Mouse (Mus musculus) NIH3T3 (cell line): ENCODE measurements around the gene Fastkd3.
"Not testable (repeated sequence)": the region's sequence is repeated elsewhere in the genome, so short reads cannot be mapped to it uniquely, and the experiment has no call there.

ENCODE experiments used
- DNase-seq: peaks from one replicate; pipeline ENCODE4 v3.0.0-alpha.2; 2012; ENCODE audit warnings: low read depth

Gene Fastkd3

DNA sequence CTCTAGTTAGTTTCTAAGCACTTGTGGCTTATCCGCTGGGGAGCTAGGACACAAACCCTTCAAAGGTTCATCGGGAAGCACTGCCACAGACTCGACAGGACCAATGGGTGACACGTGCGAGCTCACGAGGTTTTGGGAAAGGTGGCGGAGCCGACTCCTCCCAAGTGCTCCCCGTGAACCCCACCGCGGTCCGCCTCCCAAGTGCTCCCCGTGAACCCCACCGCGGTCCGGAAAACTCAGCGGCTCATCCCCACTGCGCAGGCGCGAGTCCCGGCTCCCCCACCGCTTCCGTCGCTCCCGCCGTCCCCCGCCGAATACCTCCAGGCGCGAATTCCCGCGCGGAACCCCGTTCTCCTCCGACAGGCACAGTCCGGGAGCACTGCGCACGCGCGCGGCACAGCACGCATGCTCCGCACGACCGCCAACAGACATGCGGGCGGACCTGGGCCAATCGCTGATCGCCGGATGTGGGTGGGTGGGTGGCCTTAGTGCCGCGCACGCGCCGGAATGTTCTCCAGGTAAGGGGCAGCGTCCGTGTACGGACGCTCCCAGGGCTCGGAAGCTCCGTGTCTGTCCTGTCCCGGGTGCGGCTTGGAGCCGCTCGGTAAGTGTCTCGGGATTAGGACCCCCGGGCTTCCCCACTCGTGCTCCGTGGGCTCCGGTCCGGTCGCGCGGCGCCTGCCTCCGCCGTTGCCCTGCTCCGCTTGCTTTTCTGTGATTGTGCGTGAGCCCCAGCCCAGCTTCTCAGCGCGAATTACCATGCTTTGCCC lies at the start of gene Fastkd3, which contains the start of gene Mtrr:
Gene Fastkd3, plus strand, starts transcription at position 488 of the 770 bp plus-strand sequence.
Gene Mtrr, minus strand, starts transcription at position 403 of the 770 bp plus-strand sequence.
- peak; percentile 94 for DNase-seq

DNA sequence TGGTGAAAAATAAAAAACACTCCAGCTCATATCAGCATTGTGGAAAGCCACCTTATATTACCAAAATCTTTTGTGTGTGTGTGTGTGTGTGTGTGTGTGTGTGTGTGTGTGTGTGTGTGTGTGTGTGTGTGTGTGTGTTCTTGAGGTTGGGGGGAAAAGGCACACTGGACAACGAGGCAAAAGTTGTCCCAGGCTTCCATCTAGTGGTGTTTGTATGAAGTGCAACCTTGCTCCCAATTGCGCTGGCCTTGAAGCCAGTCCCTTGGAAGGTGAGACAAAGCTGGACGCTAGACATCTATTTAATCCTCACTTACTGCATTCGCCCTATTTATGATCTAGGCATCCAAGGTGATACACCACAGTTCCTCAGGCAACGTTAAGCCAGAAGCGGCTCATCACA lies 28.6 kb upstream of the Fastkd3 start:
- DNase-seq = not testable (repeated sequence)

DNA sequence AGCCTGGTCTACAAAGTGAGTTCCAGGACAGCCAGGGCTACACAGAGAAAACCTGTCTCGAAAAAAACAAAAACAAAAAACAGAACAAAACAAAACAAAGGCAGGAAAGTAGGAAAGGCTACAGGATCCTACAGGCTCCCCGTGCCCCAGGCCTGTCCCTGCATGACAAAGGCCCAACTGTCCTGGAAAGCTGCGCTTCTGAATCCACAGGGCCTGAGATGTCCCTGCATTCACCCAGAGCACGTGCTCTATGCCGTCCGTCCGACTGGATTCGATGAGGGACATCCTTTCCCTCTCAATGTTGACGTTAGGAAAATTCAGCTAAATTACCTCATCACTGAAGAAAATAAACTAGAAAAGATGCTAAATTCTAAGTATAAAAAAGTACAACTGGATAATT lies 13.9 kb upstream of the Fastkd3 start:
- DNase-seq = no peak

GRCm38 (mm10) chr13:68568548-68568947 lies 13.5 kb upstream of the Fastkd3 start:
- peak; percentile 1 for DNase-seq

DNA sequence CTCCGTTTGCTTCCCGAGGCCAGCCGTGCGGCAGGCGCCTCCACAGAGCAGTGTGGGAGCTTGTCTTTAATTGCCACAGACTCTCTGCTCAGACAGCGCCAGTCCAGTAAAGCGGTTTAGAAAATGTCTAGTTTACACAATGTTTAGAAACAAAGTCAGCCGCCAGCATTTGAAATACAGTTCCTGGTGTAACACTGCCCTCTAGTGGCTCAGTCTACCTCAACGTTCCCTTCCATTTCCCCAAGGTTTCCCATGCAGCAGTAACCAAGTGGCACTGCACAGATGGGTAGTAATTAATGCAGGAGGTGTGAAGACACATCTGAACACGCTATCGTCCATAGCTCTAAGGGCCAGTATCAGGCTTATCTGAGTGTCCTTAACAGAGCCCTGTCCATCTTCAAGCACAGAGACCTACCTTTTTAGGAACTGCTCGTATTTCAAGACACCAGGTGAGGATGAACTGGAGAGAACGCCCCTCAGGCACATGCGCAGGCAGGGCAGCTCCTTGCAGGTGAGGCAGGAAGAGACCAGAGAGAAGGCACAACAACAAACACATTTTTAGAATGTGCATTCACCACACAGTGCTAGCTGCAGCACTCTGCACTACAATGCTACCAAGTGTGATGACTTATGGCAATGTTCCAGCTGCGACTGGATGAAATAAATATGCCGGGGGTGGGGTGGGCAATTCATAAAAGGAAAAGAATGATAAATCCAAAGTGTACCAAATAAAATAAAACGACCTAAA lies 12.3 kb upstream of the Fastkd3 start:
- peak; percentile 68 for DNase-seq

GRCm38 (mm10) chr13:68572247-68572646 lies 9.8 kb upstream of the Fastkd3 start:
- DNase-seq = no peak

GRCm38 (mm10) chr13:68572966-68573913 lies 8.8 kb upstream of the Fastkd3 start:
- peak; percentile 52 for DNase-seq

- no peak for DNase-seq
Observed at GRCm38 (mm10) chr13:68574398-68574797, 7.6 kb upstream of the Fastkd3 start.

DNA sequence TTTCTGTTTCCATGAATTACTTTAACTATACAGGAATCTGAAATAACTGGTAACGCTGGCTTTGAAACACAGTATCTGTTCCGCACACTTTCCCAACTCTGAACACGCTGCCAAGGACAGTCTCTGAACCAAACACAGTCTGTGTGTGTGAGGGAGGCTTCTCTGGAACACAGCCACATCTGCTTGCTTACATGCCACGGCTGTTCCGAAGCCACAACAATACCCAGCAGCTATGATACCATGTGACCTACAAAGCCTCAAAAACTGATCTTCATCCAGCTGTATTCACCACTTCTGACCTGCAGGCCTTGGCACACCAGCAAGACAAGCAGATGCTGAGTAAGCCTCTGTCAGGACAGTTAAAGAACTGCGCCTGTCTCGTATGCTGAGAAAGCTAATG lies 4.1 kb upstream of the Fastkd3 start:
- DNase-seq = no peak

DNA sequence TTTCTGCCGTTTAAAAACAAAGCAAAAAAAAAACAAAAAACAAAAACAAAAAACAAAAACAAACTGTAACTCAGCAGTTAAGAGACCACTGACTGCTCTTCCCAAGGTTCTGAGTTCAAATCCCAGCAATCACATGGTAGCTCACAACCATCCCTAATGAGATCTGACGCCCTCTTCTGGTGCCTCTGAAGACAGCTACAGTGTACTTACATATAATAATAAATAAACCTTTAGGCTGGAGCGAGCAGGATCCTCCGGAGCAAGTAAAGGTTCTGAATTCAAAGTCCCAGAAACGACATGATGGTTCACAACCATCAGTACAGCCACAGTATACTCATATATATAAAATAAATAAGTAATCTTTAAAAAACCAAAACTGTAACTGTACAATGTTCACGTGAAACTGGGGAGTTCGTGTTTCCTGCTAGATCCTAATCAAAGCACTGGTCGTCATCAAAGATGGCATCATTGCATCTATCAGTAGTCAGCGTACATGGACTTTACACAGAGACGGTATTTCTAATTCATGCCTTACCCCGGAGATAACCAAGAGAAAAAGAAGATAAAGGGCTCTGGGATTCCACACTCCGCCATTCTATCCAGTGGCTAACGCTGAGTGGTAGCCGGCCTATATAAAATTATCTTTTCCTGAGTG lies 821 bp upstream of the Fastkd3 start:
- peak; percentile 12 for DNase-seq

DNA sequence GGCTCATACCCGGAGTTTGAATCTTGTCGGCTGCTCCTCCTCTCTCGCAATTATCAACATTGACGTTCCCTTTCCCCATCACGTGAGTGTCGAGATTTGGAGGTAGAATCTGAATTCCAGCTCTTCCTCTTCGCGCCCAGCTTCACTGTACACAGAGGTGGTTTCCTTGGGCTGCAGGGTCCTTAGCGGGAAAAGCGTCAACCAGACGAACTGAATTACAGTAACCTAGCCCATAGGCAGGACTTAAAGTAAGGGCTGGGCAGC lies 415 bp downstream of the Fastkd3 start:
- DNase-seq = peak; percentile 30

DNA sequence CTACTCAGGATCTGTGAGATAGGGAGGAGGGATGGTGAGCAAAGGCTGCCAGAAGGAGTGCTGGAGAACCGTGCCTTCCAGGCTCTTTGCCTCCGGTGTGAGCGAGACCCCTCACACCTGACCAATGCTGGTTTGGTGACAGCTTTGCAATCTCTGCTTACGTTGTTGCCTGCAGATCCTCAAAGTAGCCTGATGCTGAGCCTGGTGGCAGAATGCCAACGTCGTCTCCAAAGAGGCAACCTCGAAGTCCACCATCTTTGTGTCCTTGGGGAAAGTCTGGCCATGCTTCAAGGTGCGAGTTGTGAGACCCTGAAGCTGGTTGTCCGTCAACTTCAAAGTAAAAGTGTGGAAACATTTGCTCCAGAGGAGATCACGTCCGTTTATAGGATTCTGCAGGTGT lies 1.9 kb downstream of the Fastkd3 start:
- DNase-seq = no peak

DNA sequence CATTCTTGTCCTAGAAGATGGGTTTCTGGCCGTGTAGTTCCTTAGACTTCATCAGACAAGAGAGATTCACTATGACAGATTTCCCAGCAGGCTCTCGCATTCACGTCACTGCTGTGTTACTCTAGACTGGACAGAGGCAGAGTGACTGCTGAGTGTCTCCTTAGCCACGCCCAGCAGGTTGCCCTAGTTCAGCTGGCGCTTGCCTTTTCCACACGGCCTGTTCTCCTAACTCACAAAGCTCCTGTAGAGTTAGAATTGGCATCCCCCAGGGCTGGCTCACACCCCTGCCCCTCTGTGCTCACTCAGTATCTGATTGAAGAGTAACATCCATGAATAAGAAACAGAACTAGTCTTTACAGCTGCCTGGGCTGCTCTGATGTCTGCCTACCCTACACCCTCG lies 3.4 kb downstream of the Fastkd3 start:
- no peak for DNase-seq

GRCm38 (mm10) chr13:68588352-68588751 lies 6.3 kb downstream of the Fastkd3 start:
- no peak for DNase-seq

- DNase-seq = peak; percentile 56
Observed at GRCm38 (mm10) chr13:68593797-68594196, 11.8 kb downstream of the Fastkd3 start.

- DNase-seq = no peak
Observed at GRCm38 (mm10) chr13:68597199-68597598, 15.2 kb downstream of the Fastkd3 start, which contains the start of gene 1700001L19Rik. TSS of gene 1700001L19Rik (plus strand) at chr13:68597421.

- DNase-seq = no peak
Observed at GRCm38 (mm10) chr13:68597667-68598066, 15.6 kb downstream of the Fastkd3 start.

DNA sequence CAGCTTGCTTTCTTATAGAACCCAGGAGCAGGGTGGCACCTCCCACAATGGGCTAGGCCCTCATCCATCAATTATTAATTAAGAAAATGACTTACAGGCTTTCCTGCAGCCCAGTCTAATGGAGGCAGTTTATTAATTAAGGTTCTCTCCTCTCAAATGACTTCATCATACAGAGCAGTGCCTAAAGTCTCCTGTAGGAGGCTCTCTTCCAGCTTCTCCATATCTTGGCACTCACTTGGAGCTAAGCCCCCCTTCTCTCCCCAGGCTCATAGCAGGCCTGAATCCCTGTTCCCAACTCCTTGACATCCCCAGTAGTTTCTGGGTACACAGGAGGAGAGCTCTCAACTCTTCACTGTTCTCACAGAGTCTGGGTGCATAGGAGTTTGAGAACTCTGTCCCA lies 16.9 kb downstream of the Fastkd3 start:
- DNase-seq = no peak

- peak; percentile 20 for DNase-seq
Observed at GRCm38 (mm10) chr13:68601184-68601583, 19.1 kb downstream of the Fastkd3 start.

- DNase-seq = no peak
Observed at GRCm38 (mm10) chr13:68603085-68603484, 21.1 kb downstream of the Fastkd3 start.

DNA sequence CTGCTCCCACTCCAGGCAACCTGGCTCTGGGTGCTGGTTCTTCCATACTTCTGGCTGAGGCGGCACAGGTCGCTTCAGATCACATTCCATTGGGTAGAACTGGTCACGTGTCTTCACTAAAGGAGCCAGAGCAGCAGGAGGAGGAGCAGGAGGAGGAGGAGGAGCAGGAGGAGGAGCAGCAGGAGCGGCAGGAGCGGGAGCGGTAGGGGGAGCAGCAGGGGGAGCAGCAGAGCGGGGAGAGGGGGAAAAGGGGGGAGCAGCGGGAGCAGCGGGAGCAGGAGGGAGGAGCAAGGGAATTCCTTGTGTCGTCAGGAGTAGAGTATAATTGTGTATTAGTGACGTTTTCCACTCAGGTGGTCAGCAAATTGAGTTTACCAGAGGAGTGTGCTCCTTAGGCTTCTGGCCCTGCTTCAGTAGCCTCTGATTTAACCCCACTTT lies 23.7 kb downstream of the Fastkd3 start:
- DNase-seq = peak; percentile 34
